ENCODE assay signal across 8 mouse cellular contexts in genomic region chr13:113616751-113617337, GRCm38 (mm10). TPM values are rescaled to one million over a fixed set of nuclear protein-coding genes. Genes with fewer than 3 reads are reported as not detected.
A peak's percentile ranks its signal among the peaks of the same experiment; 100 is the strongest.
DNase-seq lines count a peak whose midpoint lies in the region; ATAC-seq and TF ChIP-seq lines count a peak whose summit lies in the region.

No protein-coding gene starts in this region.

- no peaks in the 10 kb centered on the region for H3K27me3 ChIP-seq in thymus, adult 2 months (ENCODE audit: control insufficient read depth, insufficient read depth, low read length)
- no peaks in the 10 kb centered on the region for H3K27me3 ChIP-seq in intestine, embryonic 15.5 days (replicated peaks)
- no peaks in the 10 kb centered on the region for H3K27me3 ChIP-seq in midbrain, embryonic 11.5 days (ENCODE audit: control insufficient read depth, insufficient read depth, low read length)

- TF ChIP-seq CTCF in thymus, adult 2 months (IDR thresholded peaks at IDR 0.05; ENCODE audit: borderline replicate concordance, control insufficient read depth, extremely low read depth, insufficient read depth, low read length, poor library complexity): no peak

- H3K9ac ChIP-seq in intestine, embryonic 15.5 days: peak overlapping the region; percentile 92
- peak overlapping the region; percentile 86 for H3K9ac ChIP-seq in midbrain, embryonic 11.5 days (ENCODE audit: low read length)

- DNase-seq in CD4-positive, CD25-positive, alpha-beta regulatory T cell, adult 2 months (ENCODE audit: low read depth, low spot score): peak; percentile 53
- DNase-seq in thymus, adult 2 months: no peak
- DNase-seq in thymus, postnatal 0 days (ENCODE audit: low spot score): no peak
- peak; percentile 88 for DNase-seq in midbrain, embryonic 11.5 days (ENCODE audit: low spot score, missing footprints)
- DNase-seq in frontal cortex, postnatal 14 days (ENCODE audit: low spot score in 2 of 2): no peak
- no peak for DNase-seq in spleen, adult 12 weeks (ENCODE audit: low spot score)

- H3K4me2 ChIP-seq in intestine, embryonic 15.5 days (replicated peaks): peak overlapping the region; percentile 85
- peak overlapping the region; percentile 94 for H3K4me2 ChIP-seq in midbrain, embryonic 11.5 days

- peak overlapping the region; percentile 83 for H3K4me3 ChIP-seq in thymus, adult 2 months (ENCODE audit: control insufficient read depth, insufficient read depth, low read length)
- H3K4me3 ChIP-seq in intestine, embryonic 15.5 days (replicated peaks): peak overlapping the region; percentile 85
- H3K4me3 ChIP-seq in midbrain, embryonic 11.5 days (ENCODE audit: low read depth, low read length): peak overlapping the region; percentile 80

- no peak for ATAC-seq in CD4-positive, CD25-positive, alpha-beta regulatory T cell, adult 4 months
- no peak for ATAC-seq in intestine, embryonic 15.5 days
- no peak for ATAC-seq in midbrain, embryonic 11.5 days (ENCODE audit: low FRiP score)

- 86% methylated on average over 24 of the region's 24 CpGs for WGBS in thymus, adult 2 months
- 61% methylated on average over 24 of the region's 24 CpGs for WGBS in intestine, embryonic 15.5 days
- WGBS in midbrain, embryonic 11.5 days: 68% methylated on average over 24 of the region's 24 CpGs

- no peak overlapping the region for H3K27ac ChIP-seq in thymus, adult 2 months (ENCODE audit: control insufficient read depth, insufficient read depth, low read length)
- no peak overlapping the region for H3K27ac ChIP-seq in intestine, embryonic 15.5 days
- no peak overlapping the region for H3K27ac ChIP-seq in midbrain, embryonic 11.5 days (ENCODE audit: low read depth, low read length)

- no peak for TF ChIP-seq POLR2A in thymus, adult 2 months (IDR thresholded peaks at IDR 0.05; ENCODE audit: control insufficient read depth, extremely low read depth, insufficient read depth, low read length, poor library complexity)

- no peaks in the 10 kb centered on the region for H3K9me3 ChIP-seq in intestine, embryonic 15.5 days
- no peaks in the 10 kb centered on the region for H3K9me3 ChIP-seq in midbrain, embryonic 11.5 days (ENCODE audit: control insufficient read depth, low read length)

- H3K36me3 ChIP-seq in thymus, adult 2 months (ENCODE audit: control insufficient read depth, insufficient read depth, low read length): no peaks in the 10 kb centered on the region
- no peaks in the 10 kb centered on the region for H3K36me3 ChIP-seq in intestine, embryonic 15.5 days
- no peaks in the 10 kb centered on the region for H3K36me3 ChIP-seq in midbrain, embryonic 11.5 days (ENCODE audit: control insufficient read depth, insufficient read depth, low read length)

- peaks cover 30% of the 10 kb centered on the region for H3K4me1 ChIP-seq in thymus, adult 2 months (replicated peaks; ENCODE audit: control insufficient read depth, insufficient read depth, low read length)
- peaks cover 44% of the 10 kb centered on the region for H3K4me1 ChIP-seq in intestine, embryonic 15.5 days (replicated peaks)
- peaks cover 51% of the 10 kb centered on the region for H3K4me1 ChIP-seq in midbrain, embryonic 11.5 days (ENCODE audit: control insufficient read depth, insufficient read depth, low read length)

RNA-seq across cellular contexts. Expression of gene Snx18, which starts 1.5 kb away (rescaled TPM):
- polyA plus RNA-seq in CD4-positive, CD25-positive, alpha-beta regulatory T cell, adult 4 months (2017; shearing (Covaris generic)): 10 to 100 TPM in 1 of 2 experiments, 1 to 10 TPM in 1; 6.0 to 11.5 TPM
- 15.6 and 21.0 TPM in 2 replicates for polyA plus RNA-seq in thymus, adult 2 months (2012; rRNA removed)
- 12.9 and 15.5 TPM in 2 replicates for polyA plus RNA-seq in thymus, postnatal 0 days (2015; fragmentation: Nextera tagmentation; extraction: Ambion mirVana)
- polyA plus RNA-seq in intestine, embryonic 15.5 days (2015; fragmentation: Nextera tagmentation; extraction: Ambion mirVana): 18.1 and 20.3 TPM in 2 replicates
- 18.1 and 20.1 TPM in 2 replicates for polyA plus RNA-seq in midbrain, embryonic 11.5 days (2014; fragmentation: Nextera tagmentation; extraction: Ambion mirVana)

RNA-seq across cellular contexts. Expression of gene Hspb3, which starts 46.6 kb away (rescaled TPM):
- not detected for polyA plus RNA-seq in CD4-positive, CD25-positive, alpha-beta regulatory T cell, adult 4 months (2017; shearing (Covaris generic))
- polyA plus RNA-seq in thymus, adult 2 months (2012; rRNA removed): 0.65 TPM in 1 of 2 replicates, not detected in the other
- 0.22 TPM in 1 of 2 replicates, not detected in the other for polyA plus RNA-seq in thymus, postnatal 0 days (2015; fragmentation: Nextera tagmentation; extraction: Ambion mirVana)
- polyA plus RNA-seq in intestine, embryonic 15.5 days (2015; fragmentation: Nextera tagmentation; extraction: Ambion mirVana): not detected in 2 replicates
- not detected in 2 replicates for polyA plus RNA-seq in midbrain, embryonic 11.5 days (2014; fragmentation: Nextera tagmentation; extraction: Ambion mirVana)

Comparison
In these comparisons a context has a peak if more than half of its experiments do, and no peak if none do; other contexts are left out.
1. DNase-seq: peak in CD4-positive, CD25-positive, alpha-beta regulatory T cell, adult 2 months (single experiment) and midbrain, embryonic 11.5 days (single experiment); none in thymus, adult 2 months (single experiment), thymus, postnatal 0 days (single experiment), frontal cortex, postnatal 14 days (0 of 2) and spleen, adult 12 weeks (single experiment).
2. Peak in every context shown above with its lines, with median percentiles within 50 percentile points of each other: H3K4me3 ChIP-seq.